Mouse (Mus musculus) liver, embryonic 13.5 days (tissue): ENCODE measurements around the gene Sar1a. TPM values are rescaled to one million over a fixed set of nuclear protein-coding genes. Genes with fewer than 3 reads are reported as not detected.

Experiments
- ATAC-seq: fragments of 200-750 bp; cut with Nextera tagmentation; 2 replicates; pipeline ENCODE4 v1.8.0; 2017; ENCODE audit warnings: low read depth, mild to moderate bottlenecking, moderate number of reproducible peaks, moderate library complexity
- DNase-seq: peaks from one replicate; pipeline ENCODE4 v3.0.0; 2022
- H3K27ac ChIP-seq: fragments of 300-500 bp; sonication (generic); 2 replicates; pipeline ENCODE4 v1.5.1; 2015; ENCODE audit warnings: moderate library complexity, mild to moderate bottlenecking, inconsistent platforms
- H3K27me3 ChIP-seq: fragments of 300-500 bp; sonication (generic); 2 replicates; pipeline ENCODE4 v1.6.1; 2015; ENCODE audit warnings: mild to moderate bottlenecking, inconsistent platforms
- H3K36me3 ChIP-seq: fragments of 300-500 bp; sonication (generic); 2 replicates; pipeline ENCODE4 v1.6.1; 2015; ENCODE audit warnings: mild to moderate bottlenecking, inconsistent platforms
- H3K4me1 ChIP-seq: fragments of 300-500 bp; sonication (generic); replicated peaks from 2 replicates; pipeline ENCODE4 v1.6.1; 2015; ENCODE audit warnings: inconsistent platforms
- H3K4me2 ChIP-seq: fragments of 300-500 bp; sonication (generic); 2 replicates; pipeline ENCODE4 v1.6.1; 2015; ENCODE audit warnings: inconsistent platforms, mild to moderate bottlenecking, moderate library complexity
- H3K4me3 ChIP-seq: fragments of 300-500 bp; sonication (generic); replicated peaks from 2 replicates; pipeline ENCODE4 v1.5.1; 2015; ENCODE audit warnings: mild to moderate bottlenecking, inconsistent platforms
- H3K9ac ChIP-seq: fragments of 300-500 bp; sonication (generic); 2 replicates; pipeline ENCODE4 v1.6.1; 2015; ENCODE audit warnings: mild to moderate bottlenecking, inconsistent platforms
- H3K9me3 ChIP-seq: fragments of 300-500 bp; sonication (generic); replicated peaks from 2 replicates; pipeline ENCODE4 v1.6.1; 2016; ENCODE audit warnings: inconsistent platforms
- WGBS: fragments of 180-500 bp; shearing (Covaris S2); methylation state at CpG from one replicate; pipeline ENCODE4 v1.1.7; 2015; ENCODE audit not compliant: insufficient replicate concordance; 5-methylcytosine and 5-hydroxymethylcytosine counted together
- polyA plus RNA-seq: library from polyadenylated mRNA; unstranded; fragments of >200 nt; fragmentation: Nextera tagmentation; extraction: Ambion mirVana; gene quantifications from 2 replicates; pipeline ENCODE4 v1.2.1, GENCODE M21; 2015

The Sar1a gene
- polyA plus RNA-seq, 1 experiment from 2014 or later: 89.1 TPM

- H3K4me2 ChIP-seq: no peak overlapping the region
- H3K9me3 ChIP-seq: no peaks in the 10 kb centered on the region
- 81% methylated on average over 8 of the region's 8 CpGs for WGBS
- H3K36me3 ChIP-seq: peaks cover 89% of the 10 kb centered on the region
- H3K27ac ChIP-seq: no peak overlapping the region
- no peak overlapping the region for H3K4me3 ChIP-seq
- no peak for DNase-seq
- no peaks in the 10 kb centered on the region for H3K27me3 ChIP-seq
- H3K4me1 ChIP-seq: no peaks in the 10 kb centered on the region
- no peak for ATAC-seq
- H3K9ac ChIP-seq: no peak overlapping the region
Measured at GRCm38 (mm10) chr10:61689405-61689804, 9.3 kb downstream of the Sar1a start.

GRCm38 (mm10) chr10:61693563-61693962, 13.5 kb downstream of the Sar1a start:
- 62% methylated on average over 4 of the region's 4 CpGs for WGBS
- Histone ChIP-seq H3K4me3 (no peak overlapping the region), H3K9ac (no peak overlapping the region), H3K27me3 (no peaks in the 10 kb centered on the region), H3K4me1 (peaks cover 30% of the 10 kb centered on the region), H3K36me3 (peaks cover 54% of the 10 kb centered on the region), H3K27ac (no peak overlapping the region), H3K9me3 (no peaks in the 10 kb centered on the region), H3K4me2 (no peak overlapping the region)
- ATAC-seq (no peak), DNase-seq (no peak)

- no peaks in the 10 kb centered on the region for H3K9me3 ChIP-seq
- peaks cover 48% of the 10 kb centered on the region for H3K36me3 ChIP-seq
- H3K9ac ChIP-seq: peak within 1 kb of the TSS; percentile 87
- peak within 1 kb of the TSS; percentile 96 for H3K4me3 ChIP-seq
- under 1% methylated on average over 42 of the region's 42 CpGs for WGBS
- peak; percentile 96 for ATAC-seq
- H3K4me2 ChIP-seq: peak within 1 kb of the TSS; percentile 99
- H3K4me1 ChIP-seq: peaks cover 32% of the 10 kb centered on the region
- H3K27me3 ChIP-seq: no peaks in the 10 kb centered on the region
- DNase-seq: peak; percentile 89
- peak within 1 kb of the TSS; percentile 73 for H3K27ac ChIP-seq
Measured at GRCm38 (mm10) chr10:61694870-61695670, 15.0 kb downstream of the Sar1a start, which contains the start of gene Tysnd1. Gene Tysnd1 (plus strand): TSS chr10:61695514.

- WGBS: under 1% methylated on average over 106 of the region's 111 CpGs
- Histone ChIP-seq H3K27ac (peak overlapping the region; percentile 73), H3K9me3 (no peaks in the 10 kb centered on the region), H3K4me1 (peaks cover 32% of the 10 kb centered on the region), H3K4me3 (peak overlapping the region; percentile 96), H3K9ac (peak overlapping the region; percentile 87), H3K4me2 (peak overlapping the region; percentile 99), H3K27me3 (no peaks in the 10 kb centered on the region), H3K36me3 (peaks cover 43% of the 10 kb centered on the region)
- no peak for DNase-seq
- ATAC-seq: peak; percentile 63
Measured at GRCm38 (mm10) chr10:61695703-61696559, 15.8 kb downstream of the Sar1a start.

GRCm38 (mm10) chr10:61696560-61696823, 16.4 kb downstream of the Sar1a start:
- Histone ChIP-seq H3K27ac (peak overlapping the region; percentile 73; the same call in 1 of the 2 replicates), H3K27me3 (no peaks in the 10 kb centered on the region), H3K9ac (peak overlapping the region; percentile 87), H3K4me1 (peaks cover 32% of the 10 kb centered on the region), H3K36me3 (peaks cover 41% of the 10 kb centered on the region), H3K9me3 (no peaks in the 10 kb centered on the region), H3K4me3 (peak overlapping the region; percentile 96), H3K4me2 (peak overlapping the region; percentile 99)
- DNase-seq: no peak
- WGBS: 5% methylated on average over 19 of the region's 19 CpGs
- ATAC-seq: no peak

- Histone ChIP-seq H3K4me3 (peak overlapping the region; percentile 96), H3K27me3 (no peaks in the 10 kb centered on the region), H3K27ac (no peak overlapping the region), H3K36me3 (peaks cover 41% of the 10 kb centered on the region), H3K9me3 (no peaks in the 10 kb centered on the region), H3K4me2 (peak overlapping the region; percentile 99), H3K4me1 (peaks cover 32% of the 10 kb centered on the region), H3K9ac (peak overlapping the region; percentile 87)
- ATAC-seq (no peak), DNase-seq (no peak)
- WGBS: 62% methylated on average over 2 of the region's 2 CpGs
Measured at GRCm38 (mm10) chr10:61697028-61697427, 16.9 kb downstream of the Sar1a start.

GRCm38 (mm10) chr10:61704663-61705062, 24.6 kb downstream of the Sar1a start:
- DNase-seq (no peak), ATAC-seq (no peak)
- Histone ChIP-seq H3K9ac (no peak overlapping the region), H3K4me3 (no peak overlapping the region), H3K9me3 (no peaks in the 10 kb centered on the region), H3K27me3 (no peaks in the 10 kb centered on the region), H3K4me1 (peaks cover 13% of the 10 kb centered on the region; the same call in 1 of the 2 replicates), H3K4me2 (no peak overlapping the region), H3K27ac (no peak overlapping the region), H3K36me3 (peaks cover 30% of the 10 kb centered on the region)
- WGBS: 65% methylated on average over 4 of the region's 4 CpGs

GRCm38 (mm10) chr10:61706412-61707375, 26.6 kb downstream of the Sar1a start:
- no peak overlapping the region for H3K27ac ChIP-seq
- H3K4me3 ChIP-seq: no peak overlapping the region
- DNase-seq (no peak), ATAC-seq (no peak)
- H3K27me3 ChIP-seq: no peaks in the 10 kb centered on the region
- WGBS: 56% methylated on average over 6 of the region's 6 CpGs
- peaks cover 21% of the 10 kb centered on the region for H3K36me3 ChIP-seq
- H3K9me3 ChIP-seq: no peaks in the 10 kb centered on the region
- no peak overlapping the region for H3K9ac ChIP-seq
- H3K4me1 ChIP-seq: peaks cover 13% of the 10 kb centered on the region; the same call in 1 of the 2 replicates
- no peak overlapping the region for H3K4me2 ChIP-seq

GRCm38 (mm10) chr10:61713601-61714000, 33.5 kb downstream of the Sar1a start:
- Histone ChIP-seq H3K4me2 (no peak overlapping the region), H3K9me3 (no peaks in the 10 kb centered on the region), H3K27me3 (no peaks in the 10 kb centered on the region), H3K4me1 (peaks cover 21% of the 10 kb centered on the region), H3K9ac (no peak overlapping the region), H3K4me3 (no peak overlapping the region), H3K36me3 (no peaks in the 10 kb centered on the region), H3K27ac (no peak overlapping the region)
- DNase-seq: no peak
- no peak for ATAC-seq
- WGBS: 67% methylated on average over 3 of the region's 3 CpGs

GRCm38 (mm10) chr10:61714146-61714545, 34.0 kb downstream of the Sar1a start:
- Histone ChIP-seq H3K9ac (no peak overlapping the region), H3K4me3 (no peak overlapping the region), H3K4me1 (peaks cover 21% of the 10 kb centered on the region), H3K27ac (no peak overlapping the region), H3K36me3 (no peaks in the 10 kb centered on the region), H3K4me2 (no peak overlapping the region), H3K9me3 (no peaks in the 10 kb centered on the region), H3K27me3 (no peaks in the 10 kb centered on the region)
- 69% methylated on average over 4 of the region's 4 CpGs for WGBS
- no peak for ATAC-seq
- DNase-seq: no peak
